Mouse (Mus musculus) liver, postnatal 0 days (tissue): ENCODE results near the gene Ctnnd1.

Experiments
- CTCF ChIP-seq: sonication (generic); IDR thresholded peaks from 2 replicates; pipeline ENCODE4 v1.5.1; 2016; ENCODE audit warnings: antibody characterized with exemption, low read depth
- EP300 ChIP-seq: IDR thresholded peaks from 2 replicates; pipeline ENCODE4 v1.6.1; 2016; ENCODE audit warnings: antibody characterized with exemption, low read depth, mild to moderate bottlenecking

DNA sequence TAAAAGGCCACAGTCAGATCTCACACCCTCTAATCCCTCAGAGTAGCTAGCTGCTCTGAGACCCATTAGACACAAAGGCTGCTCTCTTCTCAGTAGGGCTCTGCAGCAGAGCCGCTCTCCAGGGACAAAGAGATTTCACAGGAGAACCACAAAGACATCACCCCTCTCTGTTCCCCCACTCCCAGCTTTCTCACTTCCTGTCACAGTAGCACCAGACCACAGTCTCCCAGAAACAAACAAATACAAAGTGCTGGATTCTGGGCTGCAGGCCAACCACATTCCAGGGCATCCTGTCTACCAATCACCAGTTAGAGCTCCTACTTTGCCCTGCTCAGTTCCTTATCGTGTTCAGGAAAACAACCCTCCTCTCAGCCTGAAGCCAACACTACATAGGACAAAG, 15.0 kb downstream of the Ctnnd1 start:
- TF ChIP-seq EP300 (peak; percentile 54), CTCF (no peak)
